In genomic region chr15:79600176-79600575, GRCm38 (mm10) we compare ENCODE assay signal across 34 mouse cellular contexts. TPM values are rescaled to one million over a fixed set of nuclear protein-coding genes. Genes with fewer than 3 reads are reported as not detected.
DNase-seq lines count a peak whose midpoint lies in the region; ATAC-seq lines count a peak whose summit lies in the region.
"Had no signal": no experiment of that assay in that cellular context is flagged by ENCODE, and none has a peak within 500 bp of the region (broad histone marks: within the 10 kb centered on the region; RNA-seq: fewer than 3 reads in every experiment).

No protein-coding gene starts in this region.

- H3K9ac ChIP-seq in hindbrain, embryonic 11.5 days (ENCODE audit: low read depth, low read length) = no peak overlapping the region
- H3K9ac ChIP-seq: heart, embryonic 12.5 days; hindbrain, embryonic 15.5 days; kidney, embryonic 15.5 days; limb, embryonic 15.5 days; liver, embryonic 14.5 days had no signal

- no peak for ATAC-seq in hindbrain, embryonic 11.5 days (ENCODE audit: low FRiP score)
- ATAC-seq: forebrain, embryonic 16.5 days; inflammation-experienced regulatory T-cells, adult 6 months; Patski had no signal

- H3K9me3 ChIP-seq in hindbrain, embryonic 11.5 days (ENCODE audit: control insufficient read depth, low read length) = no peaks in the 10 kb centered on the region
- H3K9me3 ChIP-seq: heart, embryonic 12.5 days; hindbrain, embryonic 15.5 days; kidney, embryonic 15.5 days; limb, embryonic 10.5 days; limb, embryonic 15.5 days had no signal

- H3K4me3 ChIP-seq in hindbrain, embryonic 11.5 days (ENCODE audit: low read depth, low read length) = no peak overlapping the region
- H3K4me3 ChIP-seq: erythroblast, embryonic 14.5 days; gastrocnemius, adult 2 months; heart, embryonic 12.5 days; hindbrain, embryonic 15.5 days; kidney, embryonic 15.5 days; limb, embryonic 10.5 days; limb, embryonic 15.5 days had no signal

- H3K4me1 ChIP-seq in hindbrain, embryonic 11.5 days (replicated peaks; ENCODE audit: control insufficient read depth, insufficient read depth, low read length) = no peaks in the 10 kb centered on the region

- H3K27ac ChIP-seq in hindbrain, embryonic 11.5 days (ENCODE audit: low read depth, low read length) = no peak overlapping the region
- H3K27ac ChIP-seq: gastrocnemius, adult 2 months; hindbrain, embryonic 15.5 days; kidney, embryonic 15.5 days; limb, embryonic 10.5 days; limb, embryonic 15.5 days; liver, embryonic 14.5 days had no signal

- 82% methylated on average over 2 of the region's 2 CpGs for WGBS in hindbrain, embryonic 11.5 days

- peaks cover 7% of the 10 kb centered on the region for H3K27me3 ChIP-seq in hindbrain, embryonic 11.5 days (ENCODE audit: control insufficient read depth, insufficient read depth, low read length)
- H3K27me3 ChIP-seq: heart, embryonic 12.5 days; Patski had no signal

- no peaks in the 10 kb centered on the region for H3K36me3 ChIP-seq in hindbrain, embryonic 11.5 days (ENCODE audit: control insufficient read depth, insufficient read depth, low read length)
- H3K36me3 ChIP-seq: hindbrain, embryonic 15.5 days; kidney, embryonic 15.5 days; limb, embryonic 10.5 days; limb, embryonic 15.5 days had no signal

- DNase-seq in layer of hippocampus, adult 11-12 months (ENCODE audit: low spot score) = peak; percentile 52
- DNase-seq in layer of hippocampus, postnatal 10 days (ENCODE audit: low spot score in 2 of 2) = no peak
- DNase-seq in right cerebral cortex, adult 2 months (ENCODE audit: low spot score in 2 of 2) = peak; percentile 55 to 71
- no peak for DNase-seq in right cerebral cortex, postnatal 14 days
- DNase-seq in left cerebral cortex, adult 9 months (ENCODE audit: low spot score in 2 of 2) = peak; percentile 36 to 77
- peak; percentile 77 for DNase-seq in telencephalon, adult 2 months (ENCODE audit: low read depth, low spot score)
- no peak for DNase-seq in cerebellum, postnatal 4 days (ENCODE audit: low spot score in 2 of 2)
- DNase-seq in hindbrain, embryonic 11.5 days (ENCODE audit: low spot score) = no peak
- DNase-seq: adrenal gland, postnatal 10 days; cerebellum, adult 18-20 months; gastrocnemius, adult 2 months; gastrocnemius, postnatal 36 days; heart, adult 18-20 months; heart, postnatal 4 days; kidney, adult 11 months; kidney, postnatal 25 days; lung, adult 2 months; lung, postnatal 10 days; midbrain, embryonic 14.5 days; spleen, adult 18-20 months; thymus, adult 18-20 months; thymus, postnatal 25 days had no signal

- H3K4me2 ChIP-seq in hindbrain, embryonic 11.5 days (replicated peaks; ENCODE audit: low read depth, low read length) = no peak overlapping the region
- H3K4me2 ChIP-seq: heart, embryonic 12.5 days; hindbrain, embryonic 15.5 days; kidney, embryonic 15.5 days; limb, embryonic 15.5 days had no signal

RNA-seq across cellular contexts. Expression of gene Dmc1, which starts 4.7 kb away (rescaled TPM):
- total RNA-seq in layer of hippocampus, postnatal 10 days (2021) = 1 to 10 TPM; 1.3 to 1.7 TPM
- 1.2 and 1.5 TPM in 2 replicates for polyA plus RNA-seq in hindbrain, embryonic 11.5 days (2014; fragmentation: Nextera tagmentation; extraction: Ambion mirVana)
- total RNA-seq: gastrocnemius, adult 2 months; gastrocnemius, postnatal 36 days; heart, adult 18-20 months; MEL; monocyte, adult 5-6 weeks had no signal
- polyA plus RNA-seq: erythroblast, embryonic 14.5 days; inflammation-experienced regulatory T-cells, adult 6 months had no signal

RNA-seq across cellular contexts. Expression of gene Ddx17, which starts 53.6 kb away (rescaled TPM):
- total RNA-seq in layer of hippocampus, postnatal 10 days (2021) = 100 to 1,000 TPM; 381 to 420 TPM
- polyA plus RNA-seq in hindbrain, embryonic 11.5 days (2014; fragmentation: Nextera tagmentation; extraction: Ambion mirVana) = 87.6 and 116 TPM in 2 replicates

RNA-seq across cellular contexts. Expression of gene Fam227a, which starts 58.6 kb away (rescaled TPM):
- total RNA-seq in layer of hippocampus, postnatal 10 days (2021) = 10 to 100 TPM in 1 of 2 experiments, 1 to 10 TPM in 1; 9.2 to 10.1 TPM
- 3.7 and 6.0 TPM in 2 replicates for polyA plus RNA-seq in hindbrain, embryonic 11.5 days (2014; fragmentation: Nextera tagmentation; extraction: Ambion mirVana)
- polyA plus RNA-seq: erythroblast, embryonic 14.5 days had no signal

RNA-seq across cellular contexts. Expression of gene Cby1, which starts 58.8 kb away (rescaled TPM):
- 10 to 100 TPM; 55.6 to 56.6 TPM for total RNA-seq in layer of hippocampus, postnatal 10 days (2021)
- polyA plus RNA-seq in hindbrain, embryonic 11.5 days (2014; fragmentation: Nextera tagmentation; extraction: Ambion mirVana) = 74.6 and 76.1 TPM in 2 replicates

Comparison
In these comparisons a context has a peak if more than half of its experiments do, and no peak if none do; other contexts are left out.
1. DNase-seq: peak in layer of hippocampus, adult 11-12 months (single experiment), right cerebral cortex, adult 2 months (2 of 2), left cerebral cortex, adult 9 months (2 of 2) and telencephalon, adult 2 months (single experiment); none in layer of hippocampus, postnatal 10 days (0 of 2), right cerebral cortex, postnatal 14 days (single experiment), cerebellum, postnatal 4 days (0 of 2) and hindbrain, embryonic 11.5 days (single experiment).